Mouse (Mus musculus) gastrocnemius, postnatal 36 days (tissue): ENCODE data around the gene Krtap4-7. TPM values are rescaled to one million over a fixed set of nuclear protein-coding genes. Genes with fewer than 3 reads are reported as not detected.
"Not testable (repeated sequence)": the region's sequence is repeated elsewhere in the genome, so short reads cannot be mapped to it uniquely, and the experiment has no call there.

Source experiments
- DNase-seq, 2 experiments: peaks; one replicate each; pipeline ENCODE4 v3.0.0; 2022
- intact Hi-C: fragments of 180-260 bp; cut with DNase I; formaldehyde crosslinking; loops from one replicate; pipeline ENCODE4 v1.15.1; 2025
- long read RNA-seq, 2 experiments: library from polyadenylated mRNA; stranded (forward); transcript quantifications; one replicate each; pipeline ENCODE4 v2.0.0; 2021
- total RNA-seq, 2 experiments: library from RNA; stranded (reverse); gene quantifications; 2 replicates each; pipeline ENCODE4 v1.2.3; 2021

The Krtap4-7 gene
- not detected for total RNA-seq
- long read RNA-seq, experiment 1: 0 reads
- long read RNA-seq, experiment 2: 0 reads

- DNase-seq, intact Hi-C loops: not testable (repeated sequence)
Measured at GRCm38 (mm10) chr11:99643635-99644139, at the start of gene Krtap4-7. Gene Krtap4-7 (minus strand): TSS chr11:99644089.

GRCm38 (mm10) chr11:99690463-99690862 lies 46.6 kb upstream of the Krtap4-7 start, which contains the start of gene Gm14190:
Gene Gm14190 (minus strand): TSS chr11:99690740.
- intact Hi-C loops: no loop called here

GRCm38 (mm10) chr11:99685235-99685634 lies 41.3 kb upstream of the Krtap4-7 start:
- intact Hi-C loops: loop anchor here (2.0 kb wide), 1 partner anchor 40 kb away; no protein-coding TSS in a partner anchor
- DNase-seq: not testable (repeated sequence)

More at GRCm38 (mm10) chr11:99690463-99690862, 46.6 kb upstream of the Krtap4-7 start, which contains the start of gene Gm14190:
- no peak for DNase-seq

- intact Hi-C loops: no loop called here
- DNase-seq: no peak
Measured at GRCm38 (mm10) chr11:99683481-99683880, 39.6 kb upstream of the Krtap4-7 start.

GRCm38 (mm10) chr11:99665860-99666259 lies 22.0 kb upstream of the Krtap4-7 start, which contains the start of gene Krtap4-6:
Gene Krtap4-6 (minus strand): TSS chr11:99665960.
- no peak for DNase-seq
- intact Hi-C loops: no loop called here

GRCm38 (mm10) chr11:99662802-99663201 lies 18.9 kb upstream of the Krtap4-7 start:
- intact Hi-C loops: no loop called here
- no peak for DNase-seq

GRCm38 (mm10) chr11:99659256-99659655 lies 15.4 kb upstream of the Krtap4-7 start:
- intact Hi-C loops: no loop called here
- no peak for DNase-seq

- DNase-seq, intact Hi-C loops: not testable (repeated sequence)
Measured at GRCm38 (mm10) chr11:99658467-99659010, 14.7 kb upstream of the Krtap4-7 start, which contains the start of gene Gm11563. Gene Gm11563 (minus strand): TSS chr11:99658960.

GRCm38 (mm10) chr11:99657051-99657450 lies 13.2 kb upstream of the Krtap4-7 start:
- intact Hi-C loops: no loop called here
- no peak for DNase-seq

GRCm38 (mm10) chr11:99650136-99650535 lies 6.2 kb upstream of the Krtap4-7 start, which contains the start of gene Gm11555:
Gene Gm11555 (minus strand): TSS chr11:99650236.
- intact Hi-C loops: no loop called here
- DNase-seq: no peak

- DNase-seq: no peak
- intact Hi-C loops: no loop called here
Measured at GRCm38 (mm10) chr11:99646444-99646843, 2.6 kb upstream of the Krtap4-7 start.

- DNase-seq: no peak
- intact Hi-C loops: no loop called here
Measured at GRCm38 (mm10) chr11:99644351-99644750, 462 bp upstream of the Krtap4-7 start.

GRCm38 (mm10) chr11:99640926-99641325 lies 3.0 kb downstream of the Krtap4-7 start:
- DNase-seq: no peak
- intact Hi-C loops: no loop called here

GRCm38 (mm10) chr11:99637086-99637485 lies 6.8 kb downstream of the Krtap4-7 start:
- no peak for DNase-seq
- intact Hi-C loops: no loop called here

GRCm38 (mm10) chr11:99634653-99635134 lies 9.2 kb downstream of the Krtap4-7 start, which contains the start of gene Krtap4-2:
Gene Krtap4-2 (minus strand): TSS chr11:99635084.
- intact Hi-C loops: no loop called here
- no peak for DNase-seq

- no peak for DNase-seq
- intact Hi-C loops: no loop called here
Measured at GRCm38 (mm10) chr11:99633293-99633692, 10.6 kb downstream of the Krtap4-7 start.

- intact Hi-C loops: no loop called here
- DNase-seq: no peak
Measured at GRCm38 (mm10) chr11:99630890-99631289, 13.0 kb downstream of the Krtap4-7 start.

GRCm38 (mm10) chr11:99628138-99628537 lies 15.8 kb downstream of the Krtap4-7 start, which contains the start of gene Krtap4-1:
Gene Krtap4-1 (minus strand): TSS chr11:99628238.
- intact Hi-C loops: no loop called here

GRCm38 (mm10) chr11:99620335-99620734 lies 23.6 kb downstream of the Krtap4-7 start, which contains the start of gene Gm11562:
Gene Gm11562 (minus strand): TSS chr11:99620435.
- intact Hi-C loops: no loop called here
- no peak for DNase-seq

More at GRCm38 (mm10) chr11:99628138-99628537, 15.8 kb downstream of the Krtap4-7 start, which contains the start of gene Krtap4-1:
- DNase-seq: no peak

- intact Hi-C loops: no loop called here
- DNase-seq: no peak
Measured at GRCm38 (mm10) chr11:99614796-99615363, 29.0 kb downstream of the Krtap4-7 start, which contains the start of gene Krtap2-4. Gene Krtap2-4 (minus strand): TSS chr11:99614846.

GRCm38 (mm10) chr11:99610089-99610488 lies 33.8 kb downstream of the Krtap4-7 start, which contains the start of gene Gm11937:
Gene Gm11937 (minus strand): TSS chr11:99610189.
- DNase-seq, intact Hi-C loops: not testable (repeated sequence)
